Mouse (Mus musculus): ENCODE results near the gene Irf9.
A peak's percentile ranks its signal among the peaks of the same experiment; 100 is the strongest.

GRCm38 (mm10) chr14:55581981-55582681, 21.2 kb upstream of the Irf9 start:
- TF ChIP-seq CTCF (conservative IDR thresholded peaks at IDR 0.05; ENCODE audit: low read length) = peak; percentile 75
- TF ChIP-seq POU5F1 (IDR thresholded peaks at IDR 0.05; ENCODE audit: borderline replicate concordance, low read length) = no peak
- no peak for TF ChIP-seq NANOG (IDR thresholded peaks at IDR 0.05; ENCODE audit: borderline replicate concordance, low read length)

Measured in E14TG2a.4 (cell line).